Mouse (Mus musculus): ENCODE results near the gene Vav2. TPM values are rescaled to one million over a fixed set of nuclear protein-coding genes. Genes with fewer than 3 reads are reported as not detected.

Gene Vav2
- polyA plus RNA-seq, 1 experiment from 2014 or later, result 8.6 TPM

- no peak overlapping the region for H3K27ac ChIP-seq (ENCODE audit: low read length)
- no peak overlapping the region for H3K9ac ChIP-seq (ENCODE audit: low read length)
- peaks cover 14% of the 10 kb centered on the region for H3K4me1 ChIP-seq (replicated peaks; ENCODE audit: control insufficient read depth, insufficient read depth, low read length)
- no peak for ATAC-seq (ENCODE audit: low read depth)
- no peaks in the 10 kb centered on the region for H3K27me3 ChIP-seq (ENCODE audit: control insufficient read depth, insufficient read depth, low read depth, low read length)
- no peaks in the 10 kb centered on the region for H3K36me3 ChIP-seq (ENCODE audit: control insufficient read depth, insufficient read depth, low read length)
- 85% methylated on average over 2 of the region's 2 CpGs for WGBS
- no peak overlapping the region for H3K4me3 ChIP-seq (ENCODE audit: low read length)
- no peaks in the 10 kb centered on the region for H3K9me3 ChIP-seq (ENCODE audit: control insufficient read depth, low read length)
- H3K4me2 ChIP-seq (ENCODE audit: low read depth, low read length), result no peak overlapping the region
These were observed 55.4 kb downstream of the Vav2 start for GRCm38 (mm10) chr2:27371450-27371849.

GRCm38 (mm10) chr2:27368980-27369379 lies 57.9 kb downstream of the Vav2 start:
- no peaks in the 10 kb centered on the region for H3K36me3 ChIP-seq (ENCODE audit: control insufficient read depth, insufficient read depth, low read length)
- peak; percentile 66; the same call in 1 of the 2 replicates for ATAC-seq (ENCODE audit: low read depth)
- H3K4me3 ChIP-seq (ENCODE audit: low read length), result no peak overlapping the region
- H3K27ac ChIP-seq (ENCODE audit: low read length), result no peak overlapping the region
- peaks cover 13% of the 10 kb centered on the region for H3K4me1 ChIP-seq (replicated peaks; ENCODE audit: control insufficient read depth, insufficient read depth, low read length)
- no peak overlapping the region for H3K4me2 ChIP-seq (ENCODE audit: low read depth, low read length)
- no peaks in the 10 kb centered on the region for H3K27me3 ChIP-seq (ENCODE audit: control insufficient read depth, insufficient read depth, low read depth, low read length)
- WGBS, result 70% methylated on average over 8 of the region's 8 CpGs
- no peak overlapping the region for H3K9ac ChIP-seq (ENCODE audit: low read length)
- no peaks in the 10 kb centered on the region for H3K9me3 ChIP-seq (ENCODE audit: control insufficient read depth, low read length)

- H3K9me3 ChIP-seq (ENCODE audit: control insufficient read depth, low read length), result no peaks in the 10 kb centered on the region
- no peak overlapping the region for H3K4me3 ChIP-seq (ENCODE audit: low read length)
- H3K27ac ChIP-seq (ENCODE audit: low read length), result no peak overlapping the region
- no peak overlapping the region for H3K9ac ChIP-seq (ENCODE audit: low read length)
- WGBS, result 63% methylated on average over 4 of the region's 4 CpGs
- H3K36me3 ChIP-seq (ENCODE audit: control insufficient read depth, insufficient read depth, low read length), result no peaks in the 10 kb centered on the region
- H3K4me1 ChIP-seq (replicated peaks; ENCODE audit: control insufficient read depth, insufficient read depth, low read length), result peaks cover 15% of the 10 kb centered on the region
- H3K4me2 ChIP-seq (ENCODE audit: low read depth, low read length), result no peak overlapping the region
- H3K27me3 ChIP-seq (ENCODE audit: control insufficient read depth, insufficient read depth, low read depth, low read length), result no peaks in the 10 kb centered on the region
- no peak for ATAC-seq (ENCODE audit: low read depth)
These were observed 61.5 kb downstream of the Vav2 start for GRCm38 (mm10) chr2:27365296-27365695.

GRCm38 (mm10) chr2:27361786-27362185 lies 65.0 kb downstream of the Vav2 start:
- H3K4me2 ChIP-seq (ENCODE audit: low read depth, low read length), result no peak overlapping the region
- no peak for ATAC-seq (ENCODE audit: low read depth)
- 35% methylated on average over 5 of the region's 5 CpGs for WGBS

GRCm38 (mm10) chr2:27358461-27358860 lies 68.4 kb downstream of the Vav2 start:
- WGBS, result 78% methylated on average over 2 of the region's 2 CpGs
- no peaks in the 10 kb centered on the region for H3K9me3 ChIP-seq (ENCODE audit: control insufficient read depth, low read length)
- ATAC-seq (ENCODE audit: low read depth), result no peak
- no peaks in the 10 kb centered on the region; the same call in 1 of the 2 replicates for H3K4me1 ChIP-seq (replicated peaks; ENCODE audit: control insufficient read depth, insufficient read depth, low read length)
- H3K27me3 ChIP-seq (ENCODE audit: control insufficient read depth, insufficient read depth, low read depth, low read length), result no peaks in the 10 kb centered on the region
- H3K4me3 ChIP-seq (ENCODE audit: low read length), result no peak overlapping the region
- no peak overlapping the region for H3K9ac ChIP-seq (ENCODE audit: low read length)
- no peak overlapping the region for H3K4me2 ChIP-seq (ENCODE audit: low read depth, low read length)
- no peak overlapping the region for H3K27ac ChIP-seq (ENCODE audit: low read length)
- H3K36me3 ChIP-seq (ENCODE audit: control insufficient read depth, insufficient read depth, low read length), result no peaks in the 10 kb centered on the region

More at GRCm38 (mm10) chr2:27361786-27362185, 65.0 kb downstream of the Vav2 start:
- no peaks in the 10 kb centered on the region for H3K36me3 ChIP-seq (ENCODE audit: control insufficient read depth, insufficient read depth, low read length)
- H3K27ac ChIP-seq (ENCODE audit: low read length), result no peak overlapping the region
- no peaks in the 10 kb centered on the region for H3K9me3 ChIP-seq (ENCODE audit: control insufficient read depth, low read length)
- H3K9ac ChIP-seq (ENCODE audit: low read length), result no peak overlapping the region
- H3K4me3 ChIP-seq (ENCODE audit: low read length), result no peak overlapping the region
- peaks cover 3% of the 10 kb centered on the region; the same call in 1 of the 2 replicates for H3K4me1 ChIP-seq (replicated peaks; ENCODE audit: control insufficient read depth, insufficient read depth, low read length)
- no peaks in the 10 kb centered on the region for H3K27me3 ChIP-seq (ENCODE audit: control insufficient read depth, insufficient read depth, low read depth, low read length)

- no peak for ATAC-seq (ENCODE audit: low read depth)
These were observed 71.1 kb downstream of the Vav2 start for GRCm38 (mm10) chr2:27355684-27356083.

GRCm38 (mm10) chr2:27354610-27355211 lies 72.1 kb downstream of the Vav2 start:
- Histone ChIP-seq H3K27me3 (ENCODE audit: control insufficient read depth, insufficient read depth, low read depth, low read length) (no peaks in the 10 kb centered on the region), H3K27ac (ENCODE audit: low read length) (no peak overlapping the region), H3K9ac (ENCODE audit: low read length) (no peak overlapping the region), H3K4me3 (ENCODE audit: low read length) (no peak overlapping the region), H3K4me2 (ENCODE audit: low read depth, low read length) (no peak overlapping the region), H3K36me3 (ENCODE audit: control insufficient read depth, insufficient read depth, low read length) (peaks cover 12% of the 10 kb centered on the region), H3K9me3 (ENCODE audit: control insufficient read depth, low read length) (no peaks in the 10 kb centered on the region), H3K4me1 (replicated peaks; ENCODE audit: control insufficient read depth, insufficient read depth, low read length) (no peaks in the 10 kb centered on the region)
- WGBS, result 75% methylated on average over 6 of the region's 6 CpGs
- ATAC-seq (ENCODE audit: low read depth), result no peak

More at GRCm38 (mm10) chr2:27355684-27356083, 71.1 kb downstream of the Vav2 start:
- Histone ChIP-seq H3K9me3 (ENCODE audit: control insufficient read depth, low read length) (no peaks in the 10 kb centered on the region), H3K27ac (ENCODE audit: low read length) (no peak overlapping the region), H3K4me2 (ENCODE audit: low read depth, low read length) (no peak overlapping the region), H3K4me1 (replicated peaks; ENCODE audit: control insufficient read depth, insufficient read depth, low read length) (no peaks in the 10 kb centered on the region), H3K4me3 (ENCODE audit: low read length) (no peak overlapping the region), H3K9ac (ENCODE audit: low read length) (no peak overlapping the region), H3K36me3 (ENCODE audit: control insufficient read depth, insufficient read depth, low read length) (peaks cover 4% of the 10 kb centered on the region), H3K27me3 (ENCODE audit: control insufficient read depth, insufficient read depth, low read depth, low read length) (no peaks in the 10 kb centered on the region)
- 59% methylated on average over 4 of the region's 4 CpGs for WGBS

GRCm38 (mm10) chr2:27352720-27353119 lies 74.1 kb downstream of the Vav2 start:
- Histone ChIP-seq H3K4me2 (ENCODE audit: low read depth, low read length) (no peak overlapping the region), H3K36me3 (ENCODE audit: control insufficient read depth, insufficient read depth, low read length) (peaks cover 12% of the 10 kb centered on the region), H3K4me3 (ENCODE audit: low read length) (no peak overlapping the region), H3K27me3 (ENCODE audit: control insufficient read depth, insufficient read depth, low read depth, low read length) (no peaks in the 10 kb centered on the region), H3K9me3 (ENCODE audit: control insufficient read depth, low read length) (no peaks in the 10 kb centered on the region), H3K27ac (ENCODE audit: low read length) (no peak overlapping the region), H3K9ac (ENCODE audit: low read length) (no peak overlapping the region), H3K4me1 (replicated peaks; ENCODE audit: control insufficient read depth, insufficient read depth, low read length) (no peaks in the 10 kb centered on the region)
- ATAC-seq (ENCODE audit: low read depth), result no peak
- 88% methylated on average over 8 of the region's 8 CpGs for WGBS

- WGBS, result 90% methylated on average over 5 of the region's 5 CpGs
- H3K9ac ChIP-seq (ENCODE audit: low read length), result no peak overlapping the region
- H3K4me3 ChIP-seq (ENCODE audit: low read length), result no peak overlapping the region
- no peak for ATAC-seq (ENCODE audit: low read depth)
- no peaks in the 10 kb centered on the region for H3K4me1 ChIP-seq (replicated peaks; ENCODE audit: control insufficient read depth, insufficient read depth, low read length)
- no peak overlapping the region for H3K4me2 ChIP-seq (ENCODE audit: low read depth, low read length)
- H3K27me3 ChIP-seq (ENCODE audit: control insufficient read depth, insufficient read depth, low read depth, low read length), result no peaks in the 10 kb centered on the region
- H3K36me3 ChIP-seq (ENCODE audit: control insufficient read depth, insufficient read depth, low read length), result peaks cover 12% of the 10 kb centered on the region
- no peak overlapping the region for H3K27ac ChIP-seq (ENCODE audit: low read length)
- no peaks in the 10 kb centered on the region for H3K9me3 ChIP-seq (ENCODE audit: control insufficient read depth, low read length)
These were observed 76.5 kb downstream of the Vav2 start for GRCm38 (mm10) chr2:27350371-27350770.
